14 mouse cellular contexts compared by ENCODE assay signal in the genomic region with DNA sequence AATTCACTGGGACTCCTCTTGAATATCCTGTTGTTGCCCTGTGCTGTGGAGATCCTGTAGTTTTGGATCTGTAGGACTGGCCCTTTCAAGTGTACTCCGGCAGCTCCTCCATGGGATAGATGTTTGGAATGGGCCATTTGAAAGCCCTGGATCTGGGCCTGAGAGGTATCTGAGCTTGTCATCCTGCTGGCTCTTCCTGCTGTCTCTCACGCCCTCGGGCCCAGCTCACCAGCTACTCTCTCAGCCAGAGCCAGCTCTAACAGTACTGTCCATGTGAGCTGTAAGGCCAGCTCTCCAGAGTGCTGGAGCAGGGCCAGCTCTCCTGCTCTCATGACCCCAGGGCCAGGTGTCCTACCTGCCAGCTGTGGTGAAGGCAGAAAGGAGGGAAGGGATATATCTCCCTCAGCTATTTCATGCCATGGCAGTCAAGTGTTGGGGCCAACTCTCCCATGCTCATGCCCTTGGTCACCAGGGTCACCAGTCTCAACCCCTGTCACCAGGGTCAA. TPM values are rescaled to one million over a fixed set of nuclear protein-coding genes. Genes with fewer than 3 reads are reported as not detected.
DNase-seq lines count a peak whose midpoint lies in the region; ATAC-seq lines count a peak whose summit lies in the region.
"Had no signal": no experiment of that assay in that cellular context is flagged by ENCODE, and none has a peak within 500 bp of the region (broad histone marks: within the 10 kb centered on the region; RNA-seq: fewer than 3 reads in every experiment).

No protein-coding gene starts in this region.

- WGBS in kidney, embryonic 16.5 days, result 92% methylated on average over 3 of the region's 3 CpGs

- H3K27ac ChIP-seq in kidney, embryonic 16.5 days (ENCODE audit: low read length), result no peak overlapping the region
- H3K27ac ChIP-seq: embryonic facial prominence, embryonic 10.5 days; hindbrain, embryonic 12.5 days; limb, embryonic 13.5 days; midbrain, embryonic 13.5 days had no signal

- H3K9ac ChIP-seq in kidney, embryonic 16.5 days (replicated peaks; ENCODE audit: low read length), result no peak overlapping the region
- H3K9ac ChIP-seq: hindbrain, embryonic 12.5 days; limb, embryonic 13.5 days; lung, embryonic 14.5 days; midbrain, embryonic 13.5 days had no signal

- no peak overlapping the region for H3K4me2 ChIP-seq in kidney, embryonic 16.5 days (replicated peaks; ENCODE audit: low read depth, low read length)
- H3K4me2 ChIP-seq: hindbrain, embryonic 12.5 days; limb, embryonic 13.5 days; lung, embryonic 14.5 days; midbrain, embryonic 13.5 days had no signal

- DNase-seq in cerebellum, adult 11-12 months, result peak; percentile 22
- DNase-seq in kidney, adult 11 months, result peak; percentile 56
- DNase-seq in cerebellum, adult 9-11 months, result peak; percentile 16
- DNase-seq in kidney, postnatal 14 days, result peak; percentile 52
- DNase-seq in spleen, postnatal 14 days (ENCODE audit: low spot score in 2 of 2), result no peak
- no peak for DNase-seq in thymus, adult 18-20 months
- DNase-seq: lung, embryonic 14.5 days had no signal

- no peaks in the 10 kb centered on the region for H3K4me1 ChIP-seq in kidney, embryonic 16.5 days (ENCODE audit: insufficient read depth, low read length)
- H3K4me1 ChIP-seq: embryonic facial prominence, embryonic 10.5 days; hindbrain, embryonic 12.5 days; limb, embryonic 13.5 days; midbrain, embryonic 13.5 days had no signal

- H3K9me3 ChIP-seq in kidney, embryonic 16.5 days (ENCODE audit: low read length), result no peaks in the 10 kb centered on the region
- H3K9me3 ChIP-seq: embryonic facial prominence, embryonic 10.5 days; hindbrain, embryonic 12.5 days; limb, embryonic 13.5 days; midbrain, embryonic 13.5 days had no signal

- H3K27me3 ChIP-seq in kidney, embryonic 16.5 days (ENCODE audit: insufficient read depth, low read length), result no peaks in the 10 kb centered on the region
- H3K27me3 ChIP-seq: hindbrain, embryonic 12.5 days; limb, embryonic 13.5 days; midbrain, embryonic 13.5 days had no signal

- no peak overlapping the region for H3K4me3 ChIP-seq in kidney, embryonic 16.5 days (ENCODE audit: low read length)
- H3K4me3 ChIP-seq: embryonic facial prominence, embryonic 10.5 days; hindbrain, embryonic 12.5 days; limb, embryonic 13.5 days; midbrain, embryonic 13.5 days; myocyte had no signal

- ATAC-seq in cerebellum, adult (ENCODE audit: insufficient number of reproducible peaks, low FRiP score, low TSS enrichment), result no peak
- ATAC-seq in kidney, embryonic 16.5 days (ENCODE audit: low FRiP score, low TSS enrichment), result no peak
- ATAC-seq: midbrain, embryonic 13.5 days had no signal

- H3K36me3 ChIP-seq in kidney, embryonic 16.5 days (ENCODE audit: insufficient read depth, low read length), result 0 out of 2 replicates have a peak, but pooled peaks cover 3% of the 10 kb centered on the region

RNA-seq across cellular contexts. Expression of gene Csnk1g1, which starts 42.4 kb away (rescaled TPM):
- 12.6 and 16.9 TPM in 2 replicates for polyA plus RNA-seq in kidney, embryonic 16.5 days (2015; fragmentation: Nextera tagmentation; extraction: Ambion mirVana)

RNA-seq across cellular contexts. Expression of gene Trip4, which starts 42.5 kb away (rescaled TPM):
- 31.0 and 32.4 TPM in 2 replicates for polyA plus RNA-seq in kidney, embryonic 16.5 days (2015; fragmentation: Nextera tagmentation; extraction: Ambion mirVana)

Comparison
In these comparisons a context has a peak if more than half of its experiments do, and no peak if none do; other contexts are left out.
1. DNase-seq: peak in cerebellum, adult 11-12 months (single experiment), kidney, adult 11 months (single experiment), cerebellum, adult 9-11 months (single experiment) and kidney, postnatal 14 days (single experiment); none in spleen, postnatal 14 days (0 of 2) and thymus, adult 18-20 months (0 of 2).